Mouse (Mus musculus): ENCODE measurements around the gene Tmem239. TPM values are rescaled to one million over a fixed set of nuclear protein-coding genes. Genes with fewer than 3 reads are reported as not detected.
A peak's percentile ranks its signal among the peaks of the same experiment; 100 is the strongest.
"Not testable (repeated sequence)": the region's sequence is repeated elsewhere in the genome, so short reads cannot be mapped to it uniquely, and the experiment has no call there.

Gene Tmem239
- not detected in 2 replicates for polyA plus RNA-seq (2016; fragmentation: Nextera tagmentation; extraction: Ambion mirVana)

- Histone ChIP-seq H3K9me3 (no peaks in the 10 kb centered on the region), H3K4me1 (peaks cover 21% of the 10 kb centered on the region), H3K27ac (no peak within 1 kb of the TSS), H3K4me3 (no peak within 1 kb of the TSS), H3K27me3 (ENCODE audit: poor library complexity, severe bottlenecking) (peaks cover 65% of the 10 kb centered on the region), H3K36me3 (replicated peaks) (no peaks in the 10 kb centered on the region)
- WGBS, result 82% methylated on average over 2 of the region's 2 CpGs
- DNase-seq (ENCODE audit: extremely low spot score, low spot score), result no peak
These were observed at the start of gene Tmem239 for GRCm38 (mm10) chr2:130406178-130406577. Gene Tmem239 (plus strand): TSS chr2:130406478.

- Histone ChIP-seq H3K27ac (no peak overlapping the region), H3K4me3 (no peak overlapping the region), H3K36me3 (replicated peaks) (no peaks in the 10 kb centered on the region), H3K9me3 (no peaks in the 10 kb centered on the region), H3K4me1 (peaks cover 14% of the 10 kb centered on the region), H3K27me3 (ENCODE audit: poor library complexity, severe bottlenecking) (peaks cover 48% of the 10 kb centered on the region)
- DNase-seq (ENCODE audit: extremely low spot score, low spot score), result no peak
- WGBS, result 94% methylated on average over 5 of the region's 5 CpGs
These were observed 48.7 kb upstream of the Tmem239 start for GRCm38 (mm10) chr2:130357551-130357950.

GRCm38 (mm10) chr2:130358852-130359251 lies 47.4 kb upstream of the Tmem239 start:
- H3K27me3 ChIP-seq (ENCODE audit: poor library complexity, severe bottlenecking), result peaks cover 61% of the 10 kb centered on the region

GRCm38 (mm10) chr2:130362511-130363026 lies 43.7 kb upstream of the Tmem239 start:
- H3K27ac ChIP-seq, result no peak overlapping the region

More at GRCm38 (mm10) chr2:130358852-130359251, 47.4 kb upstream of the Tmem239 start:
- H3K36me3 ChIP-seq (replicated peaks), result no peaks in the 10 kb centered on the region
- no peaks in the 10 kb centered on the region for H3K9me3 ChIP-seq
- peaks cover 14% of the 10 kb centered on the region for H3K4me1 ChIP-seq
- DNase-seq (ENCODE audit: extremely low spot score, low spot score), result no peak
- 27% methylated on average over 5 of the region's 5 CpGs for WGBS
- H3K4me3 ChIP-seq, result no peak overlapping the region
- H3K27ac ChIP-seq, result no peak overlapping the region

GRCm38 (mm10) chr2:130365211-130366094 lies 40.8 kb upstream of the Tmem239 start:
- Histone ChIP-seq H3K36me3 (replicated peaks) (no peaks in the 10 kb centered on the region), H3K4me1 (peaks cover 25% of the 10 kb centered on the region), H3K27me3 (ENCODE audit: poor library complexity, severe bottlenecking) (peaks cover 67% of the 10 kb centered on the region), H3K27ac (0 out of 2 replicates have a peak overlapping the region, but pooled peaks have one; percentile 25), H3K9me3 (no peaks in the 10 kb centered on the region), H3K4me3 (peak overlapping the region; percentile 54)
- WGBS, result 6% methylated on average over 30 of the region's 30 CpGs
- no peak for DNase-seq (ENCODE audit: extremely low spot score, low spot score)

More at GRCm38 (mm10) chr2:130362511-130363026, 43.7 kb upstream of the Tmem239 start:
- Histone ChIP-seq H3K4me1 (peaks cover 22% of the 10 kb centered on the region), H3K4me3 (peak overlapping the region; percentile 30; the same call in 1 of the 2 replicates), H3K36me3 (replicated peaks) (no peaks in the 10 kb centered on the region), H3K9me3 (no peaks in the 10 kb centered on the region), H3K27me3 (ENCODE audit: poor library complexity, severe bottlenecking) (peaks cover 88% of the 10 kb centered on the region)
- WGBS, result 5% methylated on average over 14 of the region's 14 CpGs
- peak; percentile 64 for DNase-seq (ENCODE audit: extremely low spot score, low spot score)

GRCm38 (mm10) chr2:130367386-130367785 lies 38.9 kb upstream of the Tmem239 start:
- peaks cover 47% of the 10 kb centered on the region for H3K27me3 ChIP-seq (ENCODE audit: poor library complexity, severe bottlenecking)
- H3K36me3 ChIP-seq (replicated peaks), result no peaks in the 10 kb centered on the region
- no peaks in the 10 kb centered on the region for H3K9me3 ChIP-seq
- no peak for DNase-seq (ENCODE audit: extremely low spot score, low spot score)
- no peak overlapping the region for H3K4me3 ChIP-seq
- H3K27ac ChIP-seq, result no peak overlapping the region
- peaks cover 22% of the 10 kb centered on the region for H3K4me1 ChIP-seq
- WGBS, result 71% methylated on average over 4 of the region's 4 CpGs

GRCm38 (mm10) chr2:130373026-130373425 lies 33.3 kb upstream of the Tmem239 start:
- 60% methylated on average over 1 of the region's 1 CpGs for WGBS
- not testable (repeated sequence) for H3K9me3 ChIP-seq; DNase-seq (ENCODE audit: extremely low spot score, low spot score); H3K27me3 ChIP-seq (ENCODE audit: poor library complexity, severe bottlenecking); H3K36me3 ChIP-seq (replicated peaks); H3K4me3 ChIP-seq; H3K27ac ChIP-seq
- H3K4me1 ChIP-seq, result peaks cover 12% of the 10 kb centered on the region

- Histone ChIP-seq H3K27me3 (ENCODE audit: poor library complexity, severe bottlenecking) (no peaks in the 10 kb centered on the region), H3K4me3 (no peak overlapping the region), H3K27ac (no peak overlapping the region), H3K4me1 (peaks cover 11% of the 10 kb centered on the region), H3K9me3 (no peaks in the 10 kb centered on the region), H3K36me3 (replicated peaks) (no peaks in the 10 kb centered on the region)
- DNase-seq (ENCODE audit: extremely low spot score, low spot score), result no peak
- 84% methylated on average over 4 of the region's 4 CpGs for WGBS
These were observed 31.3 kb upstream of the Tmem239 start for GRCm38 (mm10) chr2:130374951-130375350.

GRCm38 (mm10) chr2:130383205-130383604 lies 23.1 kb upstream of the Tmem239 start:
- Histone ChIP-seq H3K27me3 (ENCODE audit: poor library complexity, severe bottlenecking) (no peaks in the 10 kb centered on the region), H3K4me1 (peaks cover 11% of the 10 kb centered on the region), H3K36me3 (replicated peaks) (no peaks in the 10 kb centered on the region), H3K27ac (no peak overlapping the region), H3K9me3 (no peaks in the 10 kb centered on the region), H3K4me3 (no peak overlapping the region)
- 45% methylated on average over 3 of the region's 3 CpGs for WGBS
- no peak for DNase-seq (ENCODE audit: extremely low spot score, low spot score)

- WGBS, result 84% methylated on average over 6 of the region's 6 CpGs
- H3K9me3 ChIP-seq, result no peaks in the 10 kb centered on the region
- H3K4me1 ChIP-seq, result peaks cover 11% of the 10 kb centered on the region
- H3K27ac ChIP-seq, result no peak overlapping the region
- no peak for DNase-seq (ENCODE audit: extremely low spot score, low spot score)
- H3K4me3 ChIP-seq, result no peak overlapping the region
- H3K36me3 ChIP-seq (replicated peaks), result no peaks in the 10 kb centered on the region
- H3K27me3 ChIP-seq (ENCODE audit: poor library complexity, severe bottlenecking), result no peaks in the 10 kb centered on the region
These were observed 22.4 kb upstream of the Tmem239 start for GRCm38 (mm10) chr2:130383895-130384294.

- 67% methylated on average over 1 of the region's 1 CpGs for WGBS
- DNase-seq (ENCODE audit: extremely low spot score, low spot score), result no peak
- Histone ChIP-seq H3K4me1 (peaks cover 11% of the 10 kb centered on the region), H3K27me3 (ENCODE audit: poor library complexity, severe bottlenecking) (no peaks in the 10 kb centered on the region), H3K27ac (no peak overlapping the region), H3K36me3 (replicated peaks) (peaks cover 10% of the 10 kb centered on the region), H3K4me3 (no peak overlapping the region), H3K9me3 (no peaks in the 10 kb centered on the region)
These were observed 20.1 kb upstream of the Tmem239 start for GRCm38 (mm10) chr2:130386212-130386611.

- Histone ChIP-seq H3K27ac (no peak overlapping the region), H3K4me1 (no peaks in the 10 kb centered on the region), H3K9me3 (no peaks in the 10 kb centered on the region), H3K4me3 (no peak overlapping the region), H3K27me3 (ENCODE audit: poor library complexity, severe bottlenecking) (no peaks in the 10 kb centered on the region), H3K36me3 (replicated peaks) (peaks cover 27% of the 10 kb centered on the region)
- WGBS, result 80% methylated on average over 2 of the region's 2 CpGs
- no peak for DNase-seq (ENCODE audit: extremely low spot score, low spot score)
These were observed 17.5 kb upstream of the Tmem239 start for GRCm38 (mm10) chr2:130388796-130389195.

All from forebrain, embryonic 10.5 days (tissue).